Mouse (Mus musculus): Measurements from ENCODE around the gene Slit3. TPM values are rescaled to one million over a fixed set of nuclear protein-coding genes. Genes with fewer than 3 reads are reported as not detected.

The Slit3 gene
- polyA plus RNA-seq, 2 experiments: 32.9 to 33.0 TPM

DNA sequence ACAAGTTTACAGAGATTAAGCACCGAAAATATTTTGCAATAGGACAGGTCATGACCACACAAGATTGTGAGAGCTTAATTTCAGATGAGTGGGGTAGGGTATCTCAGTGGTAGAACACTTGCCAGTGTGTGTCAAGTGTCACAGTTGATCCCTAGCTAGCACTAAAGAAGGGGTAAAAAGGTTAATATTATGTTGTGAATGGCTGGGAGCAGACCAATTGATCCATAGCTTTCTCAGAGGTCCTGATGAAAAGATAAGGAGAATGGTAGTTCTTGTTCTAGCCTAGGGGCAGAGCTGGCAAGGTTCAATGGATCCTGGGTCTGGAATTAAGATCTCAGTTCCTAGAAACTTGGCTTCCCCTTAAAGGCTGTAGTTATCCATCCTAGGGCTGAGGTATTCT lies 597.9 kb downstream of the Slit3 start:
- no peaks in the 10 kb centered on the region for H3K4me1 ChIP-seq (ENCODE audit: control insufficient read depth, insufficient read depth, low read length)
- WGBS: 81% methylated on average over 1 of the region's 1 CpGs
- no peak for DNase-seq (ENCODE audit: low spot score)

DNA sequence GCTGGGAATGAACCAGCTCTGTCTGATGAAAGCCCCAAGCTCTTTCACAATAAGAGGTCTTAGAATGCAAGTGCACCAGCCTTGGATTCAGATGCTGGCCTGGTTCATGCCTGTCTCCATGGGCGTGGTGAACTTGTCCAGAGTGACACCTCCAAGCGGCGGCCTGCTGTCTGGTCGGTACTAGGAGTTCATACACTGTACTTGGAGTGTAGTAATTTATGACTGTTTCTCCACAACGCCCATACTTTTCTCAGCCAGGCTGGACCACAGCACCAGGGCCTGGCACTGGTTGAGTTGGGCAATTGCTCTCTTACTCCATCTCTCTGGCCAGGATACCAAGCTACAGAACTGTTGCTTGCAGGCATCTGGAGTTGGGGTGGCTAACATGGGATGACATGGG lies 602.9 kb downstream of the Slit3 start:
- Histone ChIP-seq H3K4me1 (ENCODE audit: control insufficient read depth, insufficient read depth, low read length) (no peaks in the 10 kb centered on the region), H3K36me3 (ENCODE audit: control insufficient read depth, insufficient read depth, low read length) (no peaks in the 10 kb centered on the region), H3K4me3 (replicated peaks; ENCODE audit: low read length) (no peak overlapping the region), H3K27ac (replicated peaks; ENCODE audit: low read depth, low read length) (no peak overlapping the region), H3K9ac (ENCODE audit: low read depth, low read length, severe bottlenecking) (no peak overlapping the region), H3K9me3 (ENCODE audit: control insufficient read depth, low read length) (no peaks in the 10 kb centered on the region), H3K4me2 (replicated peaks; ENCODE audit: low read depth, low read length, severe bottlenecking) (no peak overlapping the region), H3K27me3 (ENCODE audit: control insufficient read depth, insufficient read depth, low read length) (no peaks in the 10 kb centered on the region)
- ATAC-seq (ENCODE audit: low FRiP score, low read depth) (no peak), DNase-seq (ENCODE audit: low spot score) (no peak)
- 75% methylated on average over 5 of the region's 5 CpGs for WGBS
- no peak for TF ChIP-seq POLR2A (IDR thresholded peaks at IDR 0.05; ENCODE audit: borderline replicate concordance, extremely low read depth, insufficient read depth, insufficient read length)

More for the DNA sequence above, 597.9 kb downstream of the Slit3 start:
- no peak for TF ChIP-seq POLR2A (IDR thresholded peaks at IDR 0.05; ENCODE audit: borderline replicate concordance, extremely low read depth, insufficient read depth, insufficient read length)
- no peak for ATAC-seq (ENCODE audit: low FRiP score, low read depth)
- H3K27ac ChIP-seq (replicated peaks; ENCODE audit: low read depth, low read length): no peak overlapping the region
- H3K9me3 ChIP-seq (ENCODE audit: control insufficient read depth, low read length): 0 out of 2 replicates have a peak, but pooled peaks cover 5% of the 10 kb centered on the region
- H3K36me3 ChIP-seq (ENCODE audit: control insufficient read depth, insufficient read depth, low read length): no peaks in the 10 kb centered on the region
- H3K4me3 ChIP-seq (replicated peaks; ENCODE audit: low read length): no peak overlapping the region
- H3K4me2 ChIP-seq (replicated peaks; ENCODE audit: low read depth, low read length, severe bottlenecking): no peak overlapping the region
- H3K9ac ChIP-seq (ENCODE audit: low read depth, low read length, severe bottlenecking): no peak overlapping the region
- no peaks in the 10 kb centered on the region for H3K27me3 ChIP-seq (ENCODE audit: control insufficient read depth, insufficient read depth, low read length)

DNA sequence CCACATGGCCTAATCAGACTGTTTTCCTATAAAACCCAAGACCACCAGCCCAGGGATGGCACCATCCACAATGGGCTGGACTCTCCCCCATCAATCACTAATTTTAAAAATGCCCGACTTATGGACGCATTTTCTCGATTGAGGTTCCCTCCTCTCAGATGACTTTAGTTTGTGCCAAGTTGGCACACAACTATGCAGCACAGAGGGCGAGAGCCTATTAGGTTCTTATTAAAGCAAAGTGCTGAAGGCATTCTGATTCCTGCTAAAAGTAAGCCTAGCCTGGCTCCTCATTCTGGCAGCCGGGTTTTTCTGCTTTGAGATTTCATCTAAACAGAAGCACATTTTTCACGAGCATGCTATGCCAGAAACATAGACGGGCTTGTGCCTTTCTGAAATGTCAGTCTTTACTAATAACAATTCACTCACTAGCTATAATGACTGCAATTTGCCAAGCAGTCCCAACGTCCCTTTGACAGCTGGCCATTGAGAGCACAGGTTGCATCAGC lies 605.4 kb downstream of the Slit3 start:
- H3K27me3 ChIP-seq (ENCODE audit: control insufficient read depth, insufficient read depth, low read length): no peaks in the 10 kb centered on the region
- no peak overlapping the region for H3K4me3 ChIP-seq (replicated peaks; ENCODE audit: low read length)
- no peak overlapping the region for H3K4me2 ChIP-seq (replicated peaks; ENCODE audit: low read depth, low read length, severe bottlenecking)
- 65% methylated on average over 8 of the region's 8 CpGs for WGBS
- H3K27ac ChIP-seq (replicated peaks; ENCODE audit: low read depth, low read length): no peak overlapping the region
- no peaks in the 10 kb centered on the region for H3K9me3 ChIP-seq (ENCODE audit: control insufficient read depth, low read length)
- no peak for TF ChIP-seq POLR2A (IDR thresholded peaks at IDR 0.05; ENCODE audit: borderline replicate concordance, extremely low read depth, insufficient read depth, insufficient read length)
- ATAC-seq (ENCODE audit: low FRiP score, low read depth): no peak
- no peaks in the 10 kb centered on the region for H3K4me1 ChIP-seq (ENCODE audit: control insufficient read depth, insufficient read depth, low read length)
- no peak for DNase-seq (ENCODE audit: low spot score)
- H3K9ac ChIP-seq (ENCODE audit: low read depth, low read length, severe bottlenecking): no peak overlapping the region
- H3K36me3 ChIP-seq (ENCODE audit: control insufficient read depth, insufficient read depth, low read length): no peaks in the 10 kb centered on the region

DNA sequence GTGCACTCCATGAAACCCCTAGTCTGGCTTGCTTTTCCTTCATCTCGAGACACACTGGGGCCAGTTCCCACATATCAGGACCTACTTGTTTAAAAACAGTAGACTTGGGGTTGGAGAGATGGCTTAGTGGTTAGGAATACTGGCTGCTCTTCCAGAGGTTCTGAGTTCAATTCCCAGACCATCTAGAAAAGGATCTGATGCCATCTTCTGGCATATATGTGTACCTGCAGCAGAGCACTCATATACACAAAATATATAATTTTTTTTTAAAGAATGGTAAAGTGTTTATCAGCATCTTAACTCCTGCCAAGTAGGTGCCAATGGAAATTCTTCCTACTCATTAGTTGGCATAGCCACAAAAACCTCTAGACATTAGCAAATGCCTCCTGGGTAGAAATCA lies 607.2 kb downstream of the Slit3 start:
- Histone ChIP-seq H3K36me3 (ENCODE audit: control insufficient read depth, insufficient read depth, low read length) (no peaks in the 10 kb centered on the region), H3K4me2 (replicated peaks; ENCODE audit: low read depth, low read length, severe bottlenecking) (no peak overlapping the region), H3K4me3 (replicated peaks; ENCODE audit: low read length) (no peak overlapping the region), H3K9me3 (ENCODE audit: control insufficient read depth, low read length) (no peaks in the 10 kb centered on the region), H3K27me3 (ENCODE audit: control insufficient read depth, insufficient read depth, low read length) (no peaks in the 10 kb centered on the region), H3K27ac (replicated peaks; ENCODE audit: low read depth, low read length) (no peak overlapping the region), H3K4me1 (ENCODE audit: control insufficient read depth, insufficient read depth, low read length) (no peaks in the 10 kb centered on the region), H3K9ac (ENCODE audit: low read depth, low read length, severe bottlenecking) (no peak overlapping the region)
- no peak for ATAC-seq (ENCODE audit: low FRiP score, low read depth)
- 100% methylated on average over 1 of the region's 1 CpGs for WGBS
- no peak for TF ChIP-seq POLR2A (IDR thresholded peaks at IDR 0.05; ENCODE audit: borderline replicate concordance, extremely low read depth, insufficient read depth, insufficient read length)
- no peak for DNase-seq (ENCODE audit: low spot score)

DNA sequence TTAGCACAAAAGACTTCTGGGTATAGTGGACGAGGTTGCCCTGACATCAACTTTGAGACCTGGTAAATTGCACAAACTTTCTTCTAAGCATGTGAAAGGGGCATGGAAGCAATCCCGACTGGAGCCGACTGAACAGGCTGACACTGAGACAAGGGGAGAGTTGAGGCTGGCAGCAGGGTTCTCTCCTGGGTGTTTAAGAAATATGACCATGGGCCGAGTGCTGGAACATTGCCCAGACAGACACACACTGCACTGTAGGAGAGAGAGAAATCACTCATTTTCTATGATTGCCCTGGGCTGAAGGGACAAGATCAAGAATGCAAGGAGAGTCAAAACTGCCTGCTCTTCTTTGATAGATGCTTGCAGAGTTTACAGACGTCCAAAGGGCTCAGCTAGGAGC lies 608.2 kb downstream of the Slit3 start:
- no peak overlapping the region for H3K4me2 ChIP-seq (replicated peaks; ENCODE audit: low read depth, low read length, severe bottlenecking)
- H3K27me3 ChIP-seq (ENCODE audit: control insufficient read depth, insufficient read depth, low read length): no peaks in the 10 kb centered on the region
- TF ChIP-seq POLR2A (IDR thresholded peaks at IDR 0.05; ENCODE audit: borderline replicate concordance, extremely low read depth, insufficient read depth, insufficient read length): no peak
- DNase-seq (ENCODE audit: low spot score): no peak
- 42% methylated on average over 5 of the region's 5 CpGs for WGBS
- no peak overlapping the region for H3K27ac ChIP-seq (replicated peaks; ENCODE audit: low read depth, low read length)
- H3K36me3 ChIP-seq (ENCODE audit: control insufficient read depth, insufficient read depth, low read length): no peaks in the 10 kb centered on the region
- H3K9ac ChIP-seq (ENCODE audit: low read depth, low read length, severe bottlenecking): no peak overlapping the region
- no peaks in the 10 kb centered on the region for H3K9me3 ChIP-seq (ENCODE audit: control insufficient read depth, low read length)
- no peak for ATAC-seq (ENCODE audit: low FRiP score, low read depth)
- no peaks in the 10 kb centered on the region for H3K4me1 ChIP-seq (ENCODE audit: control insufficient read depth, insufficient read depth, low read length)
- H3K4me3 ChIP-seq (replicated peaks; ENCODE audit: low read length): no peak overlapping the region

DNA sequence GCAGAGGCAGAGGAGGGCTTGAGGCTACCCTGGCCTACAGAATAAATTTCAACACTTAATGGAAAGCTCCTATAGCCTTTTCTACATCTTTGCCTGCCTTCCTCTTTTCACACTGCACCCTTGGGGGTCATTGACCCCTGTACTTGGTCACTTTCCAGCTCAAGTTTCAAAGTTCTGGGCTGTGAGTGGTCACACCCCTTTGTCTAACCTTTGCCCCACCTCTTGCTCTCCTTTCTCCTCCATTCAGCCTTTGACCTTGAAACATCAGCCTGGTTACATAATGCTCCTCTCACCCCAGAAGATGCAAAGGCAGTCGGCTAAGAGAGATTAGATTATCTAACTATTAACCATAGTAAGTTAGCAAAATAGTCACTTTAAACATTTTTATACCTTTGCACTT lies 611.3 kb downstream of the Slit3 start:
- no peak for ATAC-seq (ENCODE audit: low FRiP score, low read depth)
- Histone ChIP-seq H3K4me3 (replicated peaks; ENCODE audit: low read length) (no peak overlapping the region), H3K4me1 (ENCODE audit: control insufficient read depth, insufficient read depth, low read length) (no peaks in the 10 kb centered on the region), H3K4me2 (replicated peaks; ENCODE audit: low read depth, low read length, severe bottlenecking) (no peak overlapping the region), H3K9ac (ENCODE audit: low read depth, low read length, severe bottlenecking) (no peak overlapping the region), H3K9me3 (ENCODE audit: control insufficient read depth, low read length) (no peaks in the 10 kb centered on the region), H3K27ac (replicated peaks; ENCODE audit: low read depth, low read length) (no peak overlapping the region), H3K27me3 (ENCODE audit: control insufficient read depth, insufficient read depth, low read length) (no peaks in the 10 kb centered on the region), H3K36me3 (ENCODE audit: control insufficient read depth, insufficient read depth, low read length) (no peaks in the 10 kb centered on the region)
- no peak for TF ChIP-seq POLR2A (IDR thresholded peaks at IDR 0.05; ENCODE audit: borderline replicate concordance, extremely low read depth, insufficient read depth, insufficient read length)
- 64% methylated on average over 1 of the region's 1 CpGs for WGBS
- DNase-seq (ENCODE audit: low spot score): no peak

All from limb, embryonic 14.5 days (tissue).